Mouse (Mus musculus) CH12.LX (cell line): ENCODE measurements at regions not wholly inside any gene's neighbourhood (a gene's known extent, or its start where the extent isn't known, plus 50 kb on each side); places are given as distances from the start of the nearest gene placed in this dataset.

ENCODE experiments used
- CTCF ChIP-seq, 2 experiments: IDR thresholded peaks in 1 of 2; conservative IDR thresholded peaks in 1 of 2; 2 replicates each; pipeline ENCODE4 v1.5.1; 2011 to 2012; ENCODE audit warnings: low read depth in 2 of 2, low read length in 2 of 2, improper control_type of control experiment in 1 of 2, inconsistent platforms in 1 of 2, mild to moderate bottlenecking in 1 of 2, moderate library complexity in 1 of 2
- EP300 ChIP-seq: IDR thresholded peaks from 2 replicates; pipeline ENCODE4 v1.6.1; 2011; ENCODE audit warnings: low read length, improper control_type of control experiment
- MEF2A ChIP-seq: IDR thresholded peaks from 2 replicates; pipeline ENCODE4 v1.6.1; 2014; ENCODE audit warnings: low read depth, mild to moderate bottlenecking, inconsistent platforms, low read length, improper control_type of control experiment, borderline replicate concordance
- MYC ChIP-seq: IDR thresholded peaks from 2 replicates; pipeline ENCODE4 v1.6.1; 2011; ENCODE audit warnings: low read depth, mild to moderate bottlenecking, improper control_type of control experiment, low read length
- ZC3H11A ChIP-seq: IDR thresholded peaks from 2 replicates; pipeline ENCODE4 v1.6.1; 2012; ENCODE audit warnings: low read depth, mild to moderate bottlenecking, inconsistent platforms, low read length, improper control_type of control experiment

- TF ChIP-seq ZC3H11A (no peak), MYC (no peak), MEF2A (no peak), CTCF (conservative IDR thresholded peaks at IDR 0.05 in 1 of 2, IDR thresholded peaks at IDR 0.05 in 1 of 2; ENCODE audit: low read depth in 2 of 2, low read length in 2 of 2) (no peak), EP300 (no peak)
These were observed 242.3 kb upstream of the Cxxc4 start for GRCm38 (mm10) chr3:133993971-133994370.
